Mouse (Mus musculus) embryonic facial prominence, embryonic 13.5 days (tissue): ENCODE results near the gene Lrrc8b. TPM values are rescaled to one million over a fixed set of nuclear protein-coding genes. Genes with fewer than 3 reads are reported as not detected.
A peak's percentile ranks its signal among the peaks of the same experiment; 100 is the strongest.

Experiments used
- ATAC-seq: fragments of 200-750 bp; cut with Nextera tagmentation; 2 replicates; pipeline ENCODE4 v1.8.0; 2017; ENCODE audit warnings: low read depth; ENCODE audit not compliant: insufficient number of reproducible peaks, insufficient read depth, low FRiP score, low TSS enrichment
- H3K27ac ChIP-seq: fragments of 300-500 bp; sonication (generic); 2 replicates; pipeline ENCODE4 v1.5.1; 2015; ENCODE audit warnings: moderate library complexity, mild to moderate bottlenecking, inconsistent platforms
- H3K27me3 ChIP-seq: fragments of 300-500 bp; sonication (generic); 2 replicates; pipeline ENCODE4 v1.6.1; 2015; ENCODE audit warnings: mild to moderate bottlenecking, inconsistent platforms
- H3K36me3 ChIP-seq: fragments of 300-500 bp; sonication (generic); 2 replicates; pipeline ENCODE4 v1.6.1; 2015; ENCODE audit warnings: mild to moderate bottlenecking, inconsistent platforms
- H3K4me1 ChIP-seq: fragments of 300-500 bp; sonication (generic); 2 replicates; pipeline ENCODE4 v1.6.1; 2015; ENCODE audit warnings: inconsistent platforms
- H3K4me2 ChIP-seq: fragments of 300-500 bp; sonication (generic); 2 replicates; pipeline ENCODE4 v1.6.1; 2015; ENCODE audit warnings: moderate library complexity, mild to moderate bottlenecking, inconsistent platforms
- H3K4me3 ChIP-seq: fragments of 300-500 bp; sonication (generic); 2 replicates; pipeline ENCODE4 v1.5.1; 2015; ENCODE audit warnings: mild to moderate bottlenecking, inconsistent platforms
- H3K9ac ChIP-seq: fragments of 300-500 bp; sonication (generic); 2 replicates; pipeline ENCODE4 v1.6.1; 2015; ENCODE audit warnings: mild to moderate bottlenecking, inconsistent platforms
- H3K9me3 ChIP-seq: fragments of 300-500 bp; sonication (generic); 2 replicates; pipeline ENCODE4 v1.6.1; 2016; ENCODE audit warnings: inconsistent platforms
- WGBS: fragments of 180-500 bp; shearing (Covaris S2); methylation state at CpG from one replicate; pipeline ENCODE4 v1.1.7; 2015; ENCODE audit warnings: mixed read lengths; 5-methylcytosine and 5-hydroxymethylcytosine counted together
- polyA plus RNA-seq: library from polyadenylated mRNA; unstranded; fragments of >200 nt; fragmentation: Nextera tagmentation; extraction: Ambion mirVana; gene quantifications from 2 replicates; pipeline ENCODE4 v1.2.1, GENCODE M21; 2015

Gene Lrrc8b
- polyA plus RNA-seq, 1 experiment from 2014 or later = 6.1 TPM

GRCm38 (mm10) chr5:105490211-105490610, 74.6 kb downstream of the Lrrc8b start:
- Histone ChIP-seq H3K36me3 (no peaks in the 10 kb centered on the region), H3K4me1 (peaks cover 26% of the 10 kb centered on the region), H3K4me3 (no peak overlapping the region), H3K27me3 (no peaks in the 10 kb centered on the region), H3K9ac (no peak overlapping the region), H3K9me3 (no peaks in the 10 kb centered on the region), H3K27ac (no peak overlapping the region), H3K4me2 (no peak overlapping the region)
- 85% methylated on average over 5 of the region's 5 CpGs for WGBS
- no peak for ATAC-seq

GRCm38 (mm10) chr5:105491389-105491788, 75.8 kb downstream of the Lrrc8b start:
- ATAC-seq = no peak
- no peak overlapping the region for H3K4me3 ChIP-seq
- WGBS = 51% methylated on average over 4 of the region's 4 CpGs
- H3K36me3 ChIP-seq = no peaks in the 10 kb centered on the region
- no peak overlapping the region for H3K27ac ChIP-seq
- H3K4me2 ChIP-seq = no peak overlapping the region
- H3K27me3 ChIP-seq = no peaks in the 10 kb centered on the region
- H3K9me3 ChIP-seq = no peaks in the 10 kb centered on the region
- H3K4me1 ChIP-seq = peaks cover 32% of the 10 kb centered on the region
- H3K9ac ChIP-seq = no peak overlapping the region

- WGBS = 32% methylated on average over 10 of the region's 10 CpGs
- no peaks in the 10 kb centered on the region for H3K9me3 ChIP-seq
- no peaks in the 10 kb centered on the region; the same call in 1 of the 2 replicates for H3K27me3 ChIP-seq
- peaks cover 32% of the 10 kb centered on the region for H3K4me1 ChIP-seq
- no peak overlapping the region for H3K27ac ChIP-seq
- no peak overlapping the region for H3K4me3 ChIP-seq
- H3K36me3 ChIP-seq = no peaks in the 10 kb centered on the region
- H3K9ac ChIP-seq = no peak overlapping the region
- no peak for ATAC-seq
- H3K4me2 ChIP-seq = no peak overlapping the region
Measured at GRCm38 (mm10) chr5:105492367-105493246, 77.0 kb downstream of the Lrrc8b start.

GRCm38 (mm10) chr5:105493377-105493776, 77.8 kb downstream of the Lrrc8b start:
- WGBS = 81% methylated on average over 7 of the region's 7 CpGs
- ATAC-seq = no peak
- H3K4me1 ChIP-seq = peaks cover 32% of the 10 kb centered on the region

GRCm38 (mm10) chr5:105494246-105494917, 78.8 kb downstream of the Lrrc8b start:
- 25% methylated on average over 10 of the region's 10 CpGs for WGBS
- H3K9ac ChIP-seq = 0 out of 2 replicates have a peak overlapping the region, but pooled peaks have one; percentile 1
- H3K9me3 ChIP-seq = no peaks in the 10 kb centered on the region

More at GRCm38 (mm10) chr5:105493377-105493776, 77.8 kb downstream of the Lrrc8b start:
- no peaks in the 10 kb centered on the region for H3K9me3 ChIP-seq
- H3K4me3 ChIP-seq = no peak overlapping the region
- no peak overlapping the region for H3K9ac ChIP-seq
- H3K27ac ChIP-seq = no peak overlapping the region
- no peak overlapping the region for H3K4me2 ChIP-seq
- no peaks in the 10 kb centered on the region; the same call in 1 of the 2 replicates for H3K27me3 ChIP-seq
- no peaks in the 10 kb centered on the region for H3K36me3 ChIP-seq

GRCm38 (mm10) chr5:105494918-105495901, 79.6 kb downstream of the Lrrc8b start:
- no peaks in the 10 kb centered on the region for H3K9me3 ChIP-seq
- H3K4me1 ChIP-seq = peaks cover 35% of the 10 kb centered on the region
- H3K36me3 ChIP-seq = no peaks in the 10 kb centered on the region
- H3K27ac ChIP-seq = no peak overlapping the region
- 8% methylated on average over 22 of the region's 24 CpGs for WGBS
- peak; percentile 70; the same call in 1 of the 2 replicates for ATAC-seq
- peak overlapping the region; percentile 29 for H3K4me3 ChIP-seq
- no peaks in the 10 kb centered on the region; the same call in 1 of the 2 replicates for H3K27me3 ChIP-seq
- 0 out of 2 replicates have a peak overlapping the region, but pooled peaks have one; percentile 17 for H3K9ac ChIP-seq
- H3K4me2 ChIP-seq = peak overlapping the region; percentile 59

More at GRCm38 (mm10) chr5:105494246-105494917, 78.8 kb downstream of the Lrrc8b start:
- ATAC-seq = no peak
- Histone ChIP-seq H3K4me1 (peaks cover 32% of the 10 kb centered on the region), H3K4me2 (peak overlapping the region; percentile 59), H3K27me3 (no peaks in the 10 kb centered on the region; the same call in 1 of the 2 replicates), H3K36me3 (no peaks in the 10 kb centered on the region), H3K27ac (peak overlapping the region; percentile 5; the same call in 1 of the 2 replicates), H3K4me3 (no peak overlapping the region)

- Histone ChIP-seq H3K27ac (no peak overlapping the region), H3K4me2 (no peak overlapping the region), H3K36me3 (no peaks in the 10 kb centered on the region), H3K9ac (no peak overlapping the region), H3K4me3 (no peak overlapping the region), H3K4me1 (peaks cover 43% of the 10 kb centered on the region), H3K9me3 (no peaks in the 10 kb centered on the region), H3K27me3 (no peaks in the 10 kb centered on the region; the same call in 1 of the 2 replicates)
- 89% methylated on average over 4 of the region's 4 CpGs for WGBS
- ATAC-seq = no peak
Measured at GRCm38 (mm10) chr5:105496133-105496532, 80.6 kb downstream of the Lrrc8b start.

- H3K4me1 ChIP-seq = peaks cover 43% of the 10 kb centered on the region
- H3K27me3 ChIP-seq = no peaks in the 10 kb centered on the region; the same call in 1 of the 2 replicates
- H3K4me3 ChIP-seq = no peak overlapping the region
- no peak for ATAC-seq
- no peaks in the 10 kb centered on the region for H3K9me3 ChIP-seq
- WGBS = 86% methylated on average over 7 of the region's 7 CpGs
- H3K27ac ChIP-seq = no peak overlapping the region
- no peak overlapping the region for H3K4me2 ChIP-seq
- no peak overlapping the region for H3K9ac ChIP-seq
- H3K36me3 ChIP-seq = no peaks in the 10 kb centered on the region
Measured at GRCm38 (mm10) chr5:105496586-105496985, 81.0 kb downstream of the Lrrc8b start.

GRCm38 (mm10) chr5:105498429-105499000, 82.9 kb downstream of the Lrrc8b start:
- Histone ChIP-seq H3K4me2 (no peak overlapping the region), H3K27me3 (no peaks in the 10 kb centered on the region; the same call in 1 of the 2 replicates), H3K9me3 (no peaks in the 10 kb centered on the region), H3K9ac (no peak overlapping the region), H3K4me1 (peaks cover 27% of the 10 kb centered on the region), H3K27ac (no peak overlapping the region), H3K36me3 (no peaks in the 10 kb centered on the region), H3K4me3 (no peak overlapping the region)
- 61% methylated on average over 4 of the region's 4 CpGs for WGBS
- ATAC-seq = no peak

GRCm38 (mm10) chr5:105499396-105499795, 83.8 kb downstream of the Lrrc8b start:
- no peak overlapping the region for H3K9ac ChIP-seq
- H3K27ac ChIP-seq = no peak overlapping the region
- H3K4me3 ChIP-seq = no peak overlapping the region
- no peaks in the 10 kb centered on the region for H3K36me3 ChIP-seq
- no peak for ATAC-seq
- H3K9me3 ChIP-seq = no peaks in the 10 kb centered on the region
- H3K4me2 ChIP-seq = no peak overlapping the region
- peaks cover 21% of the 10 kb centered on the region for H3K4me1 ChIP-seq
- no peaks in the 10 kb centered on the region; the same call in 1 of the 2 replicates for H3K27me3 ChIP-seq
- 48% methylated on average over 1 of the region's 1 CpGs for WGBS
